Mouse (Mus musculus) left cerebral cortex, adult 18-20 months (tissue): ENCODE measurements at regions not wholly inside any gene's neighbourhood (a gene's known extent, or its start where the extent isn't known, plus 50 kb on each side); places are given as distances from the start of the nearest gene placed in this dataset.

Source experiments
- DNase-seq, 2 experiments: peaks; one replicate each; pipeline ENCODE4 v3.0.0; 2021 to 2022; ENCODE audit warnings: low spot score in 2 of 2, mixed read lengths in 1 of 2

- DNase-seq: peak in 1 of 2 experiments; percentile 8
Measured at GRCm38 (mm10) chr1:127152840-127153239, 52.0 kb upstream of the Mgat5 start.

- DNase-seq: no peak
Measured at GRCm38 (mm10) chr1:127135521-127135920, 69.3 kb upstream of the Mgat5 start.

- no peak for DNase-seq
Measured at GRCm38 (mm10) chr1:127131871-127132270, 72.9 kb upstream of the Mgat5 start.

GRCm38 (mm10) chr1:127124862-127125261 lies 80.0 kb upstream of the Mgat5 start:
- no peak for DNase-seq

- DNase-seq: no peak
Measured at GRCm38 (mm10) chr1:127118019-127118418, 86.8 kb upstream of the Mgat5 start.

GRCm38 (mm10) chr1:127107485-127107884 lies 97.3 kb upstream of the Mgat5 start:
- peak; percentile 43 to 55 for DNase-seq

GRCm38 (mm10) chr1:127105861-127106260 lies 99.0 kb upstream of the Mgat5 start:
- peak; percentile 59 to 69 for DNase-seq

- DNase-seq: no peak
Measured at GRCm38 (mm10) chr1:127103664-127104063, 101.2 kb upstream of the Mgat5 start.

- DNase-seq: no peak
Measured at GRCm38 (mm10) chr1:127098871-127099420, 105.9 kb upstream of the Mgat5 start.

- no peak for DNase-seq
Measured at GRCm38 (mm10) chr1:127087616-127088015, 117.2 kb upstream of the Mgat5 start.

- no peak for DNase-seq
Measured at GRCm38 (mm10) chr1:127085988-127086387, 118.8 kb upstream of the Mgat5 start.

- no peak for DNase-seq
Measured at GRCm38 (mm10) chr1:127083761-127084308, 121.0 kb upstream of the Mgat5 start.

GRCm38 (mm10) chr1:127079012-127079411 lies 125.8 kb upstream of the Mgat5 start:
- DNase-seq: no peak

- peak; percentile 30 to 41 for DNase-seq
Measured at GRCm38 (mm10) chr1:127062430-127062829, 142.4 kb upstream of the Mgat5 start.

GRCm38 (mm10) chr1:127045711-127046420 lies 158.9 kb upstream of the Mgat5 start:
- DNase-seq: no peak

GRCm38 (mm10) chr1:127034748-127035147 lies 170.1 kb upstream of the Mgat5 start:
- DNase-seq: no peak

- no peak for DNase-seq
Measured at GRCm38 (mm10) chr1:127031563-127031962, 173.3 kb upstream of the Mgat5 start.

GRCm38 (mm10) chr1:127028872-127029497 lies 175.8 kb upstream of the Mgat5 start:
- no peak for DNase-seq

- no peak for DNase-seq
Measured at GRCm38 (mm10) chr1:127023100-127023499, 181.7 kb upstream of the Mgat5 start.

- peak; percentile 22 to 36 for DNase-seq
Measured at GRCm38 (mm10) chr1:127017698-127018097, 187.1 kb upstream of the Nckap5 start.

GRCm38 (mm10) chr1:127015894-127016245 lies 185.3 kb upstream of the Nckap5 start:
- DNase-seq: no peak
